Mouse (Mus musculus) kidney, adult 2 months (tissue): ENCODE data around the gene Pin4. TPM values are rescaled to one million over a fixed set of nuclear protein-coding genes. Genes with fewer than 3 reads are reported as not detected.
"Not testable (repeated sequence)": the region's sequence is repeated elsewhere in the genome, so short reads cannot be mapped to it uniquely, and the experiment has no call there.

ENCODE experiments used
- DNase-seq: peaks from one replicate; pipeline ENCODE4 v3.0.0; 2021
- H3K27ac ChIP-seq: fragments of 200-500 bp; 2 replicates; pipeline ENCODE4 v1.5.1; 2012; ENCODE audit warnings: low read depth, low read length, control low read depth, inconsistent platforms; ENCODE audit not compliant: insufficient read depth
- H3K27me3 ChIP-seq: fragments of 200-500 bp; replicated peaks from 2 replicates; pipeline ENCODE4 v1.6.1; 2012; ENCODE audit warnings: mild to moderate bottlenecking, moderate library complexity, low read length, inconsistent platforms; ENCODE audit not compliant: control insufficient read depth, insufficient read depth
- H3K36me3 ChIP-seq: fragments of 200-500 bp; 2 replicates; pipeline ENCODE4 v1.6.1; 2012; ENCODE audit warnings: mild to moderate bottlenecking, moderate library complexity, low read length, inconsistent platforms; ENCODE audit not compliant: control insufficient read depth, insufficient read depth
- H3K4me1 ChIP-seq: fragments of 200-500 bp; 2 replicates; pipeline ENCODE4 v1.6.1; 2011; ENCODE audit warnings: low read length; ENCODE audit not compliant: control insufficient read depth, insufficient read depth
- H3K4me3 ChIP-seq: fragments of 200-500 bp; 2 replicates; pipeline ENCODE4 v1.5.1; 2011; ENCODE audit warnings: mild to moderate bottlenecking, low read depth, low read length, control low read depth; ENCODE audit not compliant: insufficient read depth
- CTCF ChIP-seq: fragments of 200-500 bp; conservative IDR thresholded peaks from 2 replicates; pipeline ENCODE4 v1.5.1; 2011; ENCODE audit warnings: low read depth, mild to moderate bottlenecking, control low read depth, low read length, moderate library complexity, mixed read lengths; ENCODE audit not compliant: insufficient read depth, insufficient read length
- POLR2A ChIP-seq: fragments of 200-500 bp; IDR thresholded peaks from one replicate; pipeline ENCODE4 v1.6.1; 2011; ENCODE audit warnings: low read depth, low read length, control low read depth
- WGBS: fragments of 180-500 bp; shearing (Covaris S2); methylation state at CpG from one replicate; pipeline ENCODE4 v1.1.7; 2018; 5-methylcytosine and 5-hydroxymethylcytosine counted together
- polyA plus RNA-seq: library from polyadenylated mRNA; depleted of rRNA; stranded (reverse); fragments of >200 nt; gene quantifications from 2 replicates; pipeline ENCODE4 v1.2.3, GENCODE M21; 2012

Gene Pin4
- polyA plus RNA-seq, 1 experiment, result 5.2 TPM

DNA sequence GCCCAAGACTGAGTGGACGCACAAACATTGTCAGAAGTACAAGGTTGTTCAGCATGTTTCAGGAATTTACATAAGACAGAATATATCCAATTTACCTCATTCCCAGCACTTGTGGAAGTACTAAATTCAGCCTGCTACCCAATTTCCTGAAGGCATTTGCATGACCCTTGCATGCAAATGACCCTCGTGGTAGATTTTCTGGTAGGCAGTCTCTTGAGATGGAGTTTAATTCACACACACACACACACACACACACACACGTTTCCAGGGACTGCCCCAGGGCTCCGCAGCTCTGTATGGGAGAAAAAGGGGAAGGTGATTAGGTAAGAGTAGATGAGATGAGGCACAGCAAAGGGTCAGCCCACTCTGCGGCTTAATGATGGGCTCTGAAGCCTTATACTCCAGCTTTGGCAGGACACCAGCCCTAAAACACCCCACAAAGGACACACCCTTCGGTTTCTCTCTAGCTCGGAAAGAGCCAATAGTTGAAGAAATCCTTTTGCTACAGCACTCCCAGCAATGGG lies 24.8 kb upstream of the Pin4 start:
- WGBS, result 70% methylated on average over 7 of the region's 7 CpGs

DNA sequence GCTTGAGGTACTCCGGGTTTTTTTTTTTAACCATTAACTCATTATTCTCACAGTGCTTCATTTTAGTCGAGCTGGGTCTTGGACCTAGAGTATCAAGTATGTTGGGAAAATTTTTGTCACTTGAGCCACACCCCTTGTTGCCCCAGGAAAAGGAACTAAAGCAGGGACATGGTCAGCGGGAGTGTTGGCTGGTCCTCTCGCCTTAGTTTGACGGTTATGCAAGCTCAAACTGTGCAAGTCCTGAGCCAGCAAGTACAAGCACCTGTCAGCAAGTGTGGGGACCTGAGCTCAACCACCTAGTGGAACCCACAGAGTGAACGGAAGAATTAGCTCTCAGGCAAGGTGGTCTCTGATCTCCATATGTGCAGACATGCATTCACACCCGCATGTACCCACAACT lies 17.4 kb upstream of the Pin4 start:
- H3K27me3 ChIP-seq, result no peaks in the 10 kb centered on the region
- peak; percentile 11 for DNase-seq
- TF ChIP-seq CTCF (no peak), POLR2A (no peak)
- 49% methylated on average over 7 of the region's 7 CpGs for WGBS
- H3K36me3 ChIP-seq, result no peaks in the 10 kb centered on the region
- no peak overlapping the region for H3K4me3 ChIP-seq
- H3K27ac ChIP-seq, result no peak overlapping the region
- H3K4me1 ChIP-seq, result 0 out of 2 replicates have a peak, but pooled peaks cover 3% of the 10 kb centered on the region

More for the DNA sequence above, 24.8 kb upstream of the Pin4 start:
- DNase-seq, result no peak
- TF ChIP-seq POLR2A (no peak), CTCF (no peak)
- Histone ChIP-seq H3K4me1 (no peaks in the 10 kb centered on the region), H3K36me3 (no peaks in the 10 kb centered on the region), H3K27me3 (no peaks in the 10 kb centered on the region), H3K27ac (no peak overlapping the region), H3K4me3 (no peak overlapping the region)

DNA sequence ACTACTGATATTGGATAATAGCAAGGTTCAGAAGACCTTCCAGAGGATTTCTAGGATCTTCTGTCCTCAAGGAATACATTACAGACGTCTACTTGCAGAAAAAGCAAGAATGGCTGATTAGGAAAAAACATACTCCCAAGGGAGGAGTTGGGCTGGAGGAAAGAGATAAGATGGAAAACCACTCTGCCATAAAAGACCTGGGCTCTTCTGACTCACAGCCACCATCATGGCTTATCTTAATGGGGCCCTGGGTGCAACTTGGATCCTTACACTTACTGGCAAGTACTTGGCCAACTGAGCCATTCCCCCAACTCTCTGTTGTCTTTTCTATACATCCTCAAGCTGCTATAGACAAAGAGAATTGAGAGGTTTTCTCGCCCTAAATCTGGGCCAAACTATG lies 15.4 kb upstream of the Pin4 start:
- not testable (repeated sequence) for H3K4me3 ChIP-seq, H3K36me3 ChIP-seq, H3K4me1 ChIP-seq, DNase-seq, H3K27me3 ChIP-seq, H3K27ac ChIP-seq
- 88% methylated on average over 2 of the region's 2 CpGs for WGBS

GRCm38 (mm10) chrX:102109349-102109748 lies 9.9 kb upstream of the Pin4 start:
- H3K27ac ChIP-seq, DNase-seq, H3K4me1 ChIP-seq, H3K4me3 ChIP-seq, H3K27me3 ChIP-seq, H3K36me3 ChIP-seq: not testable (repeated sequence)
- WGBS, result 65% methylated on average over 5 of the region's 5 CpGs

DNA sequence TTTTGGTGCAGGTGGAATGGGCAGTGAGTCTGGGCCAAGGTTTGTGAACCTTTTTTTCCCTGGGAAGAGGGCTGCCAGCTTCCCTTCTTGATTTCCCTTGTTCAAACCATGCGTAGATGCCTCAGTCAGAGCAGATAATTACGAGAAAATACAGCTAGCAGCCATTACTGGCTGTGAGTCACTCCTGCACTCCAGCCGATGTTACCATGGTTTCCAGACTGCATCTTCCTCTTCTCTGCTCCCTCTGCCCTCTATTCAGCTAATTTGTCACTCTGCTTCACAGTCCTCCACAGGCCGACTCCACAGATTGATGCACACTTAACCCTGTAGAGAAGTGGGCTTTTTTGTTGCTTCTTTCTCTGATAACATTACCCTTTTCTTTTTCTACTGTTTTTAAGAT lies 3.6 kb upstream of the Pin4 start:
- Histone ChIP-seq H3K27ac (no peak overlapping the region), H3K36me3 (no peaks in the 10 kb centered on the region), H3K4me1 (no peaks in the 10 kb centered on the region), H3K27me3 (no peaks in the 10 kb centered on the region), H3K4me3 (no peak overlapping the region)
- TF ChIP-seq CTCF (no peak), POLR2A (no peak)
- DNase-seq, result no peak
- WGBS, result 38% methylated on average over 4 of the region's 4 CpGs

GRCm38 (mm10) chrX:102121321-102121720 lies 2.1 kb downstream of the Pin4 start:
- H3K27me3 ChIP-seq, result no peaks in the 10 kb centered on the region
- no peak overlapping the region for H3K27ac ChIP-seq
- TF ChIP-seq CTCF, result no peak
- TF ChIP-seq POLR2A, result no peak
- no peaks in the 10 kb centered on the region for H3K36me3 ChIP-seq
- H3K4me3 ChIP-seq, result no peak overlapping the region
- 79% methylated on average over 2 of the region's 2 CpGs for WGBS
- H3K4me1 ChIP-seq, result no peaks in the 10 kb centered on the region
- DNase-seq, result no peak

GRCm38 (mm10) chrX:102141157-102141556 lies 21.9 kb downstream of the Pin4 start:
- no peak for DNase-seq
- Histone ChIP-seq H3K4me1 (no peaks in the 10 kb centered on the region), H3K27me3 (no peaks in the 10 kb centered on the region), H3K4me3 (no peak overlapping the region), H3K27ac (no peak overlapping the region), H3K36me3 (no peaks in the 10 kb centered on the region)
- TF ChIP-seq CTCF (no peak), POLR2A (no peak)
- WGBS, result 31% methylated on average over 1 of the region's 1 CpGs
